Mouse (Mus musculus): ENCODE measurements around the gene Dusp3. TPM values are rescaled to one million over a fixed set of nuclear protein-coding genes. Genes with fewer than 3 reads are reported as not detected.

Dusp3 gene
- total and polyA plus RNA-seq, 3 experiments = 101 to 131 (median 103) TPM

- intact Hi-C loops (cut with DNase I) = no loop called here
Measured at GRCm38 (mm10) chr11:101973496-101973895, 13.3 kb downstream of the Dusp3 start.

GRCm38 (mm10) chr11:101972651-101973050, 14.2 kb downstream of the Dusp3 start:
- Histone ChIP-seq H3K4me3 (no peak overlapping the region), H3K36me3 (ENCODE audit: control insufficient read depth, insufficient read depth, low read length) (peaks cover 6% of the 10 kb centered on the region), H3K27me3 (ENCODE audit: control insufficient read depth, insufficient read depth, low read length) (no peaks in the 10 kb centered on the region), H3K27ac (no peak overlapping the region; the same call in 1 of the 2 replicates), H3K4me1 (ENCODE audit: control insufficient read depth, insufficient read depth, low read length) (peaks cover 4% of the 10 kb centered on the region; the same call in 1 of the 2 replicates), H3K79me2 (replicated peaks; ENCODE audit: control insufficient read depth, insufficient read depth, low read length) (no peaks in the 10 kb centered on the region), H3K9ac (ENCODE audit: low read depth, low read length) (no peak overlapping the region)
- no peak for TF ChIP-seq EP300 (IDR thresholded peaks at IDR 0.05; ENCODE audit: insufficient read depth, low read depth, low read length)
- no peak for TF ChIP-seq POLR2A (IDR thresholded peaks at IDR 0.05; ENCODE audit: insufficient read depth, low read depth, low read length)
- TF ChIP-seq CTCF (IDR thresholded peaks at IDR 0.05) = no peak
- no peak for DNase-seq
- intact Hi-C loops (cut with DNase I) = no loop called here
- 76% methylated on average over 5 of the region's 5 CpGs for WGBS

More at GRCm38 (mm10) chr11:101973496-101973895, 13.3 kb downstream of the Dusp3 start:
- no peak overlapping the region for H3K4me3 ChIP-seq
- no peak overlapping the region for H3K27ac ChIP-seq
- H3K9ac ChIP-seq (ENCODE audit: low read depth, low read length) = no peak overlapping the region
- 70% methylated on average over 9 of the region's 9 CpGs for WGBS
- TF ChIP-seq CTCF (IDR thresholded peaks at IDR 0.05) (no peak), POLR2A (IDR thresholded peaks at IDR 0.05; ENCODE audit: insufficient read depth, low read depth, low read length) (no peak), EP300 (IDR thresholded peaks at IDR 0.05; ENCODE audit: insufficient read depth, low read depth, low read length) (no peak)
- H3K4me1 ChIP-seq (ENCODE audit: control insufficient read depth, insufficient read depth, low read length) = peaks cover 4% of the 10 kb centered on the region; the same call in 1 of the 2 replicates
- no peaks in the 10 kb centered on the region for H3K27me3 ChIP-seq (ENCODE audit: control insufficient read depth, insufficient read depth, low read length)
- DNase-seq = no peak
- no peaks in the 10 kb centered on the region for H3K79me2 ChIP-seq (replicated peaks; ENCODE audit: control insufficient read depth, insufficient read depth, low read length)
- peaks cover 6% of the 10 kb centered on the region for H3K36me3 ChIP-seq (ENCODE audit: control insufficient read depth, insufficient read depth, low read length)

DNA sequence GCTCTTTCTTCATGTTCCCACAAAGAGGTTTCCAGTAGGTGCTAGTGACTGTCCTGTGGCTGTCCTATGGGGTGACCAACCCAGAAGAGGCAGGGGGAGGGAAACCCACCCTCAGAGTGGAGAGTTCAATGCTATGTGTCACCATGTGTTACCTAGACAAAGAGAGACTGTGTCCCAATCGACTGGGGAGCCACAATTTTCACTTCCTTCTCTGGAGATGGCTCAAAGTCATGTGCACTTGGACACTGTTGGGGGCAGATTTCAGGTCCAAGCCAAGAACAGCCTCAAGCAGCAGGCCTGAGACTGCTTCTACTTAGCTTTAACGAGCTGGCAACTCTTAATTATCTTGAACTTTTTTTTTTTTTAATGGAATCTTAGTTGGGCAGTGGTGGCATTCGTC, 14.7 kb downstream of the Dusp3 start:
- Histone ChIP-seq H3K27me3 (ENCODE audit: control insufficient read depth, insufficient read depth, low read length) (no peaks in the 10 kb centered on the region), H3K4me1 (ENCODE audit: control insufficient read depth, insufficient read depth, low read length) (peaks cover 4% of the 10 kb centered on the region; the same call in 1 of the 2 replicates), H3K9ac (ENCODE audit: low read depth, low read length) (no peak overlapping the region), H3K36me3 (ENCODE audit: control insufficient read depth, insufficient read depth, low read length) (peaks cover 6% of the 10 kb centered on the region), H3K4me3 (no peak overlapping the region), H3K27ac (no peak overlapping the region; the same call in 1 of the 2 replicates), H3K79me2 (replicated peaks; ENCODE audit: control insufficient read depth, insufficient read depth, low read length) (no peaks in the 10 kb centered on the region)
- intact Hi-C loops (cut with DNase I) = no loop called here
- no peak for TF ChIP-seq EP300 (IDR thresholded peaks at IDR 0.05; ENCODE audit: insufficient read depth, low read depth, low read length)
- no peak for TF ChIP-seq POLR2A (IDR thresholded peaks at IDR 0.05; ENCODE audit: insufficient read depth, low read depth, low read length)
- no peak for TF ChIP-seq CTCF (IDR thresholded peaks at IDR 0.05)
- no peak for DNase-seq
- WGBS = 57% methylated on average over 3 of the region's 3 CpGs

DNA sequence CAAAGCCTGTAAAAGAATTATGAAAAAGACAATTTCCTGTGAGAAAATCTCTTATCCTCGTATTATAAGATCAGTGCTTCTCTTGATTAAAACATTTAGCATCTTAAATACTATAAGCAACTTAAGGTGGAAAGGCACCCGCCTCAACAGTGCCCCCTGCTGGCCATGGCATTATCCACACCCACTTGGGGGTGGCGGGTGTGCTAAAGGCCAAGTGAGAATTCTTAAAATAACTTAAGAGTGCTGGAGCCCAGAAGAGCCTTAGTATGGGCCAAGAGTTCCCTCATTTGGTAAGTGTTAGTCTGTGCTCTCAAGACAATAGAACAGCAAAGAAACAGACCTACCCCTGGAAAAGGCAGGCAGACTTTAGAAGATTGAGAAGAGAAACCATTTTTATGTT, 15.4 kb downstream of the Dusp3 start:
- intact Hi-C loops (cut with DNase I) = no loop called here
- Histone ChIP-seq H3K36me3 (ENCODE audit: control insufficient read depth, insufficient read depth, low read length) (peaks cover 6% of the 10 kb centered on the region), H3K4me3 (no peak overlapping the region), H3K27ac (no peak overlapping the region), H3K9ac (ENCODE audit: low read depth, low read length) (no peak overlapping the region), H3K4me1 (ENCODE audit: control insufficient read depth, insufficient read depth, low read length) (peaks cover 4% of the 10 kb centered on the region; the same call in 1 of the 2 replicates), H3K27me3 (ENCODE audit: control insufficient read depth, insufficient read depth, low read length) (no peaks in the 10 kb centered on the region), H3K79me2 (replicated peaks; ENCODE audit: control insufficient read depth, insufficient read depth, low read length) (no peaks in the 10 kb centered on the region)
- WGBS = 41% methylated on average over 3 of the region's 3 CpGs
- DNase-seq = peak in 1 of 2 experiments; percentile 63
- TF ChIP-seq CTCF (IDR thresholded peaks at IDR 0.05) (no peak; the same call in 1 of the 2 replicates), POLR2A (IDR thresholded peaks at IDR 0.05; ENCODE audit: insufficient read depth, low read depth, low read length) (0 out of 2 replicates have a peak, but pooled peaks have one; percentile 14)

GRCm38 (mm10) chr11:101969835-101970234, 17.0 kb downstream of the Dusp3 start:
- WGBS = 79% methylated on average over 13 of the region's 13 CpGs
- DNase-seq = no peak
- Histone ChIP-seq H3K79me2 (replicated peaks; ENCODE audit: control insufficient read depth, insufficient read depth, low read length) (no peaks in the 10 kb centered on the region), H3K9ac (ENCODE audit: low read depth, low read length) (no peak overlapping the region), H3K27ac (no peak overlapping the region), H3K36me3 (ENCODE audit: control insufficient read depth, insufficient read depth, low read length) (peaks cover 6% of the 10 kb centered on the region), H3K4me1 (ENCODE audit: control insufficient read depth, insufficient read depth, low read length) (peaks cover 3% of the 10 kb centered on the region; the same call in 1 of the 2 replicates), H3K27me3 (ENCODE audit: control insufficient read depth, insufficient read depth, low read length) (no peaks in the 10 kb centered on the region), H3K4me3 (no peak overlapping the region)
- intact Hi-C loops (cut with DNase I) = loop anchor here (5.0 kb wide), 1 partner anchor 158 kb away; no protein-coding TSS in a partner anchor
- TF ChIP-seq POLR2A (IDR thresholded peaks at IDR 0.05; ENCODE audit: insufficient read depth, low read depth, low read length) = no peak
- no peak for TF ChIP-seq CTCF (IDR thresholded peaks at IDR 0.05)
- TF ChIP-seq EP300 (IDR thresholded peaks at IDR 0.05; ENCODE audit: insufficient read depth, low read depth, low read length) = no peak

- H3K27ac ChIP-seq = no peak overlapping the region
Measured at GRCm38 (mm10) chr11:101968791-101969190, 18.0 kb downstream of the Dusp3 start.

More at GRCm38 (mm10) chr11:101968791-101969190, 18.0 kb downstream of the Dusp3 start:
- Histone ChIP-seq H3K36me3 (ENCODE audit: control insufficient read depth, insufficient read depth, low read length) (peaks cover 6% of the 10 kb centered on the region), H3K4me3 (no peak overlapping the region), H3K27me3 (ENCODE audit: control insufficient read depth, insufficient read depth, low read length) (peaks cover 5% of the 10 kb centered on the region), H3K79me2 (replicated peaks; ENCODE audit: control insufficient read depth, insufficient read depth, low read length) (no peaks in the 10 kb centered on the region), H3K9ac (ENCODE audit: low read depth, low read length) (no peak overlapping the region), H3K4me1 (ENCODE audit: control insufficient read depth, insufficient read depth, low read length) (no peaks in the 10 kb centered on the region; the same call in 1 of the 2 replicates)
- intact Hi-C loops (cut with DNase I) = loop anchor here (1.0 to 5.0 kb wide), 2 partner anchors 49 to 156 kb away; no protein-coding TSS in a partner anchor
- TF ChIP-seq POLR2A (IDR thresholded peaks at IDR 0.05; ENCODE audit: insufficient read depth, low read depth, low read length) (no peak), EP300 (IDR thresholded peaks at IDR 0.05; ENCODE audit: insufficient read depth, low read depth, low read length) (peak; percentile 98), CTCF (IDR thresholded peaks at IDR 0.05) (peak; percentile 97)
- peak; percentile 81 to 82 for DNase-seq
- under 1% methylated on average over 5 of the region's 5 CpGs for WGBS

All from heart, adult 2 months (tissue).